Mouse (Mus musculus): ENCODE measurements around the gene Zfp12.

GRCm38 (mm10) chr5:143222287-143222686, 12.7 kb upstream of the Zfp12 start:
- TF ChIP-seq POLR2A (IDR thresholded peaks at IDR 0.05; ENCODE audit: extremely low read depth, insufficient read depth, low read length) (no peak), CTCF (IDR thresholded peaks at IDR 0.05; ENCODE audit: low read depth, low read length) (no peak)

Measured in liver, adult 2 months (tissue).